Mouse (Mus musculus): ENCODE measurements around the gene Kcnip4. TPM values are rescaled to one million over a fixed set of nuclear protein-coding genes. Genes with fewer than 3 reads are reported as not detected.

Kcnip4 gene
- total and polyA plus RNA-seq, 2 experiments from 2014 or later, result 22.6 to 30.1 TPM

- Histone ChIP-seq H3K4me2 (ENCODE audit: low read depth, low read length, poor library complexity, severe bottlenecking) (no peak overlapping the region), H3K4me3 (ENCODE audit: low read depth, low read length) (no peak overlapping the region), H3K9me3 (ENCODE audit: low read length) (no peaks in the 10 kb centered on the region), H3K4me1 (ENCODE audit: insufficient read depth, low read length) (no peaks in the 10 kb centered on the region), H3K36me3 (ENCODE audit: insufficient read depth, low read length) (no peaks in the 10 kb centered on the region), H3K27ac (ENCODE audit: low read depth, low read length) (no peak overlapping the region), H3K9ac (replicated peaks; ENCODE audit: low read length, poor library complexity, severe bottlenecking) (no peak overlapping the region), H3K27me3 (ENCODE audit: insufficient read depth, low read length) (no peaks in the 10 kb centered on the region)
- no peak for DNase-seq (ENCODE audit: low spot score)
- TF ChIP-seq CTCF (IDR thresholded peaks at IDR 0.05), result no peak
- WGBS, result 61% methylated on average over 6 of the region's 6 CpGs
- ATAC-seq (ENCODE audit: low FRiP score), result no peak
Measured at GRCm38 (mm10) chr5:49460643-49461276, 63.9 kb downstream of the Kcnip4 start.

GRCm38 (mm10) chr5:49453100-49453499 lies 71.6 kb downstream of the Kcnip4 start:
- no peaks in the 10 kb centered on the region for H3K27me3 ChIP-seq (ENCODE audit: insufficient read depth, low read length)
- DNase-seq (ENCODE audit: low spot score) (no peak), ATAC-seq (ENCODE audit: low FRiP score) (no peak)
- no peaks in the 10 kb centered on the region for H3K36me3 ChIP-seq (ENCODE audit: insufficient read depth, low read length)
- H3K9me3 ChIP-seq (ENCODE audit: low read length), result no peaks in the 10 kb centered on the region
- TF ChIP-seq CTCF (IDR thresholded peaks at IDR 0.05), result no peak
- WGBS, result 84% methylated on average over 3 of the region's 3 CpGs
- no peaks in the 10 kb centered on the region for H3K4me1 ChIP-seq (ENCODE audit: insufficient read depth, low read length)
- H3K4me2 ChIP-seq (ENCODE audit: low read depth, low read length, poor library complexity, severe bottlenecking), result no peak overlapping the region
- no peak overlapping the region for H3K4me3 ChIP-seq (ENCODE audit: low read depth, low read length)
- H3K27ac ChIP-seq (ENCODE audit: low read depth, low read length), result no peak overlapping the region
- no peak overlapping the region for H3K9ac ChIP-seq (replicated peaks; ENCODE audit: low read length, poor library complexity, severe bottlenecking)

DNA sequence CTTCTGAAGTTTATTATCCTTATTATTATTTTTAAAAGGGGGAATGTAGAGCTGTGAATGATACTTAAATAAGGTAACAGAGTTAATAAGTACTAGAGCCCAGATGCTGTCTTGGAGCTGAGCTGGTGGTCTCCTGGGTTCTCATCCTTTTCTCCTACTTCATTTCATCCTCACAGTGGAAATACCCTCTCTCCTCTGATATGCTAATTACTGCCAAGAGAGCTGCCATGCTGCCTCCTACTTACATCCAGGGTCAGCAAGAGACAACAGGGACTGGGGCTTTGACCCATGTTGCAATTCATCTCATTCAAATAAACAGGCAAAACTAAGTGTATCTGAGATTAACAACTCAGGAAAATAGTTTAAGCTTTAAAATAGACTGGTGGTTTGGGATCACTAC lies 73.4 kb downstream of the Kcnip4 start:
- Histone ChIP-seq H3K27ac (ENCODE audit: low read depth, low read length) (no peak overlapping the region), H3K4me1 (ENCODE audit: insufficient read depth, low read length) (no peaks in the 10 kb centered on the region)

GRCm38 (mm10) chr5:49450876-49451275 lies 73.8 kb downstream of the Kcnip4 start:
- no peak for DNase-seq (ENCODE audit: low spot score)
- Histone ChIP-seq H3K4me2 (ENCODE audit: low read depth, low read length, poor library complexity, severe bottlenecking) (no peak overlapping the region), H3K4me3 (ENCODE audit: low read depth, low read length) (no peak overlapping the region), H3K4me1 (ENCODE audit: insufficient read depth, low read length) (no peaks in the 10 kb centered on the region), H3K36me3 (ENCODE audit: insufficient read depth, low read length) (no peaks in the 10 kb centered on the region), H3K27me3 (ENCODE audit: insufficient read depth, low read length) (no peaks in the 10 kb centered on the region), H3K9ac (replicated peaks; ENCODE audit: low read length, poor library complexity, severe bottlenecking) (no peak overlapping the region), H3K9me3 (ENCODE audit: low read length) (no peaks in the 10 kb centered on the region), H3K27ac (ENCODE audit: low read depth, low read length) (no peak overlapping the region)
- 76% methylated on average over 3 of the region's 3 CpGs for WGBS
- no peak for ATAC-seq (ENCODE audit: low FRiP score)
- no peak for TF ChIP-seq CTCF (IDR thresholded peaks at IDR 0.05)

More for the DNA sequence above, 73.4 kb downstream of the Kcnip4 start:
- Histone ChIP-seq H3K27me3 (ENCODE audit: insufficient read depth, low read length) (no peaks in the 10 kb centered on the region), H3K9ac (replicated peaks; ENCODE audit: low read length, poor library complexity, severe bottlenecking) (no peak overlapping the region), H3K36me3 (ENCODE audit: insufficient read depth, low read length) (no peaks in the 10 kb centered on the region), H3K4me3 (ENCODE audit: low read depth, low read length) (no peak overlapping the region), H3K9me3 (ENCODE audit: low read length) (no peaks in the 10 kb centered on the region), H3K4me2 (ENCODE audit: low read depth, low read length, poor library complexity, severe bottlenecking) (no peak overlapping the region)
- no peak for TF ChIP-seq CTCF (IDR thresholded peaks at IDR 0.05)
- ATAC-seq (ENCODE audit: low FRiP score) (no peak), DNase-seq (ENCODE audit: low spot score) (no peak)

DNA sequence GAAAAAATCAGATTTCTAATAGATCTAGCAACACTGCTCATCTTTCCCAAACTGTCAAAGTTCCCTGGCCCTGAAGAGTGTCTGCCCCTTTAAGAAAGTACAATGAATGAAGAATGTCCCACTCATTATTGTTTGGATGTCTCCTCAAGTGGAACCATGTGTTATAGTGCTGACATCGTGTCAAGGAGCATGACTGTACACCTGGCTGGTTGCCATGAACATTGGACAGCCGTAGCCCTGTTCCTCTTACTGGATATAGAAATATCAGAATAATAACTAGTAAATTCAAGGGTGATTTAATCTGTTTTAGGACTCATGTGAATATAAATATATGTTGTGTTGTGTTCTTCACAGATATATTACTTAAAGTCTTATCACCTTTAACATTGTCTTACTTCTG lies 87.5 kb downstream of the Kcnip4 start:
- no peak for TF ChIP-seq CTCF (IDR thresholded peaks at IDR 0.05)
- 65% methylated on average over 2 of the region's 2 CpGs for WGBS

GRCm38 (mm10) chr5:49427689-49428088 lies 97.0 kb downstream of the Kcnip4 start:
- no peak overlapping the region for H3K9ac ChIP-seq (replicated peaks; ENCODE audit: low read length, poor library complexity, severe bottlenecking)
- no peak for ATAC-seq (ENCODE audit: low FRiP score)
- no peaks in the 10 kb centered on the region for H3K9me3 ChIP-seq (ENCODE audit: low read length)
- H3K4me3 ChIP-seq (ENCODE audit: low read depth, low read length), result no peak overlapping the region
- H3K27ac ChIP-seq (ENCODE audit: low read depth, low read length), result no peak overlapping the region
- DNase-seq (ENCODE audit: low spot score), result no peak
- no peaks in the 10 kb centered on the region for H3K36me3 ChIP-seq (ENCODE audit: insufficient read depth, low read length)
- no peak overlapping the region for H3K4me2 ChIP-seq (ENCODE audit: low read depth, low read length, poor library complexity, severe bottlenecking)
- no peaks in the 10 kb centered on the region for H3K27me3 ChIP-seq (ENCODE audit: insufficient read depth, low read length)
- no peaks in the 10 kb centered on the region for H3K4me1 ChIP-seq (ENCODE audit: insufficient read depth, low read length)
- TF ChIP-seq CTCF (IDR thresholded peaks at IDR 0.05), result no peak

More for the DNA sequence above, 87.5 kb downstream of the Kcnip4 start:
- H3K27ac ChIP-seq (ENCODE audit: low read depth, low read length), result no peak overlapping the region
- no peak overlapping the region for H3K4me2 ChIP-seq (ENCODE audit: low read depth, low read length, poor library complexity, severe bottlenecking)
- no peaks in the 10 kb centered on the region for H3K4me1 ChIP-seq (ENCODE audit: insufficient read depth, low read length)
- ATAC-seq (ENCODE audit: low FRiP score) (no peak), DNase-seq (ENCODE audit: low spot score) (no peak)
- no peaks in the 10 kb centered on the region for H3K9me3 ChIP-seq (ENCODE audit: low read length)
- H3K9ac ChIP-seq (replicated peaks; ENCODE audit: low read length, poor library complexity, severe bottlenecking), result no peak overlapping the region
- H3K36me3 ChIP-seq (ENCODE audit: insufficient read depth, low read length), result no peaks in the 10 kb centered on the region
- no peak overlapping the region for H3K4me3 ChIP-seq (ENCODE audit: low read depth, low read length)
- H3K27me3 ChIP-seq (ENCODE audit: insufficient read depth, low read length), result no peaks in the 10 kb centered on the region

Measured in midbrain, postnatal 0 days (tissue).